Mouse (Mus musculus): ENCODE measurements around the gene Hoxa1. TPM values are rescaled to one million over a fixed set of nuclear protein-coding genes. Genes with fewer than 3 reads are reported as not detected.

The Hoxa1 gene
- 1.00 and 4.1 TPM in 2 replicates for polyA plus RNA-seq (2016; fragmentation: Nextera tagmentation; extraction: Ambion mirVana)

DNA sequence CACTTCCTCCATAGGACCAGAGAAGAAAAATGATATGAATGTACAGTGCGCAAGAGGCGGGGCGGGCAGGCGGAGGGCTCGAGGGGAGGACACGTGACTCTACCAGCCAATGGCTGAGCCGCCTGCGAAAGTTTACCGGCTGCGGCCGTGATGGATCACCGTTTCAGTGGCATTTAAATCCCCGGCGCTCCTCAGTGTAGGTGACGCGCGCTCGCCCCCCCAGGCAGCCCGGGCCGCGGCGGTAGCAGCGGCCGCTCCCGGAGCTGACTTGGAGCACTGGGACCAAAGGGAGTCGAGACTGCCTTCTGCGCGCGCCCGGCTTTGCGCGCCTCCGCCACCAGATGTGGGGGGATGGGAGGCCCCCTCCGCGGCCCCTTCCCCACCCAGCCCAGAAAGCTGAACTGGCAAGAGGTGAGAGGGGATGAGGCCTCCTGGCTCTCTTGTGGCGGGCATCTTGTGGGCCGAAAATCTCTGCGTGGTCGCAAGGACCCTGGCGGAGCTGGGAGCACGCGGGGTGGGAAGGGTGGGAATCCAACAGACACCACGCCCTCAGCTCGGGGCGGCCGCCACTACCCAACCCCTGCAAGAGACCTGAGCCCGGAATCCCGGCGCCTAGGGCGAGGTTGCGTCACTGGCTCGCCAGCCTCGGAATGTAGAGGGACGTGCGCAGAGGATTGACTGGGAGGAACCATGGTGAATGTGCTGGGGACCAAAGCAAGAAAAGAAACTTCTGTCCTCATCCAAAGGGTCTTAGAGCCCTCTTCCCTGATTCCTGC lies at the start of gene Hoxa1:
Hoxa1 (minus strand) TSS at position 42 of the 776 bp plus-strand sequence.
- under 1% methylated on average over 54 of the region's 55 CpGs for WGBS
- Histone ChIP-seq H3K36me3 (no peaks in the 10 kb centered on the region), H3K27me3 (ENCODE audit: insufficient read depth, poor library complexity, severe bottlenecking) (peaks cover 98% of the 10 kb centered on the region), H3K4me1 (peaks cover 42% of the 10 kb centered on the region), H3K9me3 (no peaks in the 10 kb centered on the region), H3K27ac (peak within 1 kb of the TSS; percentile 89), H3K4me3 (peak within 1 kb of the TSS; percentile 89)
- peak; percentile 91 for DNase-seq (ENCODE audit: low spot score)

DNA sequence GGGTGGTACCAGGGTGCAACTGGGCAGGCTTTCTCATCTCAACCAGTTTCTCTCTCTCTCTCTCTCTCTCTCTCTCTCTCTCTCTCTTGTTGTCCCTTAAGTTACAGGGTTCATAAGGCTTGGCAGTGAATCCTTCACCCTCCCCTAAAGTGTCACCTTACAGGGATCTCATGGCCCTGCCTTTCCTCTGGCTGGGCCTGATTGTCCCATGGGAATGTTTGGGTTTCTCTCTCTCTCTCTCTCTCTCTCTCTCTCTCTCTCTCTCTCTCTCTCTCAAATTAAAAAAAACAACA lies 49.5 kb upstream of the Hoxa1 start:
- Histone ChIP-seq H3K4me3 (no peak overlapping the region), H3K9me3 (no peaks in the 10 kb centered on the region), H3K27ac (no peak overlapping the region), H3K36me3 (no peaks in the 10 kb centered on the region), H3K4me1 (peaks cover 44% of the 10 kb centered on the region), H3K27me3 (ENCODE audit: insufficient read depth, poor library complexity, severe bottlenecking) (peaks cover 100% of the 10 kb centered on the region)
- DNase-seq (ENCODE audit: low spot score): no peak

DNA sequence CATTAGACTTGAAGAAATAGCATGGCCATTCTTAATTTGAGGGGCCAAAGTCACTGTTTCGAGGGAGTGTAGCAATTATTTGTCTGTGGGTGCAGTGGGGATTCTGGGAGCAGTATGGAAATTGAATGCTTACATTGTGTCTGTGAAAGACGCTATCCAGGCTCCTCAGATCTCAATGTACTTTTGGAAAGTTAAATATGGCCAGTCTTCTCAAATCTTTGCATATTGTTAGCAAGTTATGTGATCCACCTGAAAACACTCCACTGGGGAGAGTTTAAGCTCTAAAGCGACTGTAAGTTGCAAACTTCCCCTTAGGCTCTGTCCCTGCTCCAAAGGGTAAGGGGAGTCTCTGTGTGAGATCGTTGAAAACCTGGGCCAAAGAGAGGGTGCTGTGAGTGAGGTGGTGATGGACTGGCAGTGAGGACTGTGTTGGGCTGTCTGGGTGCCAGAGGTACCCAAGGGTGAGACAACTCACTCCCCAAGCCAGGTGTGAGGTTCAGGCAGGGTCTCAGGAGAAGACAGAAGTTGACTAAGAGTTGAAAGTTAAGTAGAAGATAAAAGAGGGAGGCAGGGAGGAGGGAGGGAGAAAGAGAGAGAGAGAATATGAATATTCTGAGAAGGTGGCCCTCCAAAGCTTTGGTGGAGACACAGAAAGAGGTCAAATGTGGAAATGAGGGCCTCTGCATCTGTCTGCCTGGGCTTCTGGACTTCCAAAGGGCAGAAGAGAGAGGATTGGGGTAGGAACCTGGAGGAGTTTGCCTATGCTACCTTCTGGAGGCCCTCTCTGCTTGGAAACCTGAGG lies 49.0 kb upstream of the Hoxa1 start:
- H3K4me1 ChIP-seq: peaks cover 42% of the 10 kb centered on the region
- H3K27ac ChIP-seq: no peak overlapping the region
- DNase-seq (ENCODE audit: low spot score): no peak
- no peak overlapping the region for H3K4me3 ChIP-seq
- H3K27me3 ChIP-seq (ENCODE audit: insufficient read depth, poor library complexity, severe bottlenecking): peaks cover 100% of the 10 kb centered on the region
- H3K9me3 ChIP-seq: no peaks in the 10 kb centered on the region
- 4% methylated on average over 4 of the region's 4 CpGs for WGBS
- H3K36me3 ChIP-seq: no peaks in the 10 kb centered on the region

DNA sequence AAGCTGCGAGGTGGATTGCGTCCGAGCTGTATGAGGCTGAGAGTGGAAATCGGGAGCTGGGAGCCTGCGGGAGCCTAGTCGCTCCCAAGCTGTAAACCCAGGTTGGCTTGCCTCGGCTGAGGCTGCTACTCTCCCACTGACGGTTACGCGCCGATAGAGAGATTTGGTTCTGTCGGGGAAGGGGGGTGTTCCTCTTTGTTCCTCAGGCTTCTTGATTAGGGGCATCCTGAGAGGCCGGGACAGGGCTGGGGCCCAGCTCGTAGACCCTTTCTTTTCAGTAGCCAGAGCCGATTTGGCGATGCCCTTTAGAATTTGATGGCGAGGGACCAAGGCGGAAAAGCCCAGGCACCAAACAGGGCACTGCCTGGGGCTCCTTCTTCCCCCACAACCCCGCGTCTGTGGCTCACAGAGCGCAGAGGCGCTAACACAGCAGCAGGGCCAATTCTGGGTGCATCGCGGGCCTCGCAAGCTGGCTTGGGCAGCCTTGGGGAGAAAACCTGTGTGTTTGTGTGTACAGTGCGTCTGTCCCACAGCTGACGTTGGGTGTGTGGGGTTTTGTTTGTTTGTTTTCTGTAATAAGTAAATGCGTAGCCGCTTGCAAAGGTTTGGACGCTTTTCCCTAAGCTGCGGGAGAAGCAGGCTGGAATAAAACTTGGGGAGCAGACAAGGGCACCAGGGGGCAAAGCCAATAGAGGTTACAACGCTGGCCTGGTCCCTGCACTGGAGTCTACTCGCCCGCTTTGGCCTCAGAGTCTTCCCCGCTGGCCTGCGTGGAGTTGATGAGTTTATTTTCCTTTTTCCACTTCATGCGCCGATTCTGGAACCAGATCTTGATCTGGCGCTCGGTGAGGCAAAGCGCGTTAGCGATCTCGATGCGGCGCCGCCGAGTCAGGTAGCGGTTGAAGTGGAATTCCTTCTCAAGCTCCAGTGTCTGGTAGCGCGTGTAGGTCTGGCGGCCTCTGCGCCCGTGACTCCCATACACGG lies 47.8 kb upstream of the Hoxa1 start:
- peak; percentile 75 for DNase-seq (ENCODE audit: low spot score)
- 2% methylated on average over 55 of the region's 55 CpGs for WGBS
- no peaks in the 10 kb centered on the region for H3K36me3 ChIP-seq
- no peaks in the 10 kb centered on the region for H3K9me3 ChIP-seq
- H3K27me3 ChIP-seq (ENCODE audit: insufficient read depth, poor library complexity, severe bottlenecking): peaks cover 100% of the 10 kb centered on the region
- H3K27ac ChIP-seq: no peak overlapping the region; the same call in 1 of the 2 replicates
- H3K4me1 ChIP-seq: peaks cover 33% of the 10 kb centered on the region
- peak overlapping the region; percentile 29; the same call in 1 of the 2 replicates for H3K4me3 ChIP-seq

DNA sequence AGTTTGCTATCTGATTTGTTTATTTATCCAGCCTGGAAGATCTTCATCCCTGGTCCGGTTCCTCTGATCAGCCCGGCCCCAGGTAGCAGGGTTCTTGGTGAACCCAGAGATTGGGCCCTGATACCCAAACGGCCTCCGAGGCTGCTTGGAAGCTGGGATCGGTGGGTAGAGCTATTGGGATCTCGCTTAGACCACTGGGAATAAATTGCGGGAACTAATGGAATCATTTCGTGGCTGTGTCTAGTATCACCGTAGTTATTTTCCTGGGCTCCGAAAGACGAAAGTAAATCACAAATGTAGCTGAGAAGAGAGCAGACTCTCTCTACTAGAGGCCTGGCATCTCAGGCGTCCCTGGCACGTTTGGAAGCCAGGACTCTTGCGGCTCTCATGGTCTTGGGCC lies 47.1 kb upstream of the Hoxa1 start:
- no peak overlapping the region for H3K27ac ChIP-seq
- no peaks in the 10 kb centered on the region for H3K36me3 ChIP-seq
- no peak overlapping the region for H3K4me3 ChIP-seq
- H3K4me1 ChIP-seq: peaks cover 33% of the 10 kb centered on the region
- DNase-seq (ENCODE audit: low spot score): no peak
- 2% methylated on average over 14 of the region's 14 CpGs for WGBS
- no peaks in the 10 kb centered on the region for H3K9me3 ChIP-seq
- peaks cover 100% of the 10 kb centered on the region for H3K27me3 ChIP-seq (ENCODE audit: insufficient read depth, poor library complexity, severe bottlenecking)

DNA sequence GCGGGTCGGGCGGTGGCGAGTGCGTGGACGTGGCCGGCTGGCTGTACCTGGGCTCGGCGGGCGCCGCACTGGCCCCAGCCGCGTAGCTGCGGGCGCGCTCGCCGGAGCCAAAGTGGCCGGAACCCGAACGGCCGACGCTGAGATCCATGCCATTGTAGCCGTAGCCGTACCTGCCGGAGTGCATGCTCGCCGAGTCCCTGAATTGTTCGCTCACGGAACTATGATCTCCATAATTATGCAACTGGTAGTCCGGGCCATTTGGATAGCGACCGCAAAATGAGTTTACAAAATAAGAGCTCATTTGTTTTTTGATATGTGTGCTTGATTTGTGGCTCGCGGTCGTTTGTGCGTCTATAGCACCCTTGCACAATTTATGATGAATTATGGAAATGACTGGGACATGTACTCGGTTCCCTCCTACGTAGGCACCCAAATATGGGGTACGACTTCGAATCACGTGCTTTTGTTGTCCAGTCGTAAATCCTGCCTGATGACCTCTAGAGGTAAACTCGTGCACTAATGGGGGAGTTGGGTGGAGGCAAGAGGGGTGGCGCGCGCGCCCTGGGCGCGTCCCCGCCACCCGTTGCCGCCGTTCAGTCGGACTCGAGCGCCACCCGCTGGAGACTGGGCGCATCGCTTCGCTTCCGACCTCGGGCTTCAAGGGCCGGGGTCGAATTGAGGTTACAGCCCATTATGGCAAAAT lies 46.1 kb upstream of the Hoxa1 start, which contains the start of gene Hoxa5:
Hoxa5 (minus strand) TSS at position 538 of the 703 bp plus-strand sequence.
- Histone ChIP-seq H3K4me1 (peaks cover 33% of the 10 kb centered on the region), H3K4me3 (peak within 1 kb of the TSS; percentile 64), H3K9me3 (no peaks in the 10 kb centered on the region), H3K27me3 (ENCODE audit: insufficient read depth, poor library complexity, severe bottlenecking) (peaks cover 100% of the 10 kb centered on the region), H3K27ac (peak within 1 kb of the TSS; percentile 74), H3K36me3 (no peaks in the 10 kb centered on the region)
- DNase-seq (ENCODE audit: low spot score): no peak
- under 1% methylated on average over 65 of the region's 65 CpGs for WGBS

DNA sequence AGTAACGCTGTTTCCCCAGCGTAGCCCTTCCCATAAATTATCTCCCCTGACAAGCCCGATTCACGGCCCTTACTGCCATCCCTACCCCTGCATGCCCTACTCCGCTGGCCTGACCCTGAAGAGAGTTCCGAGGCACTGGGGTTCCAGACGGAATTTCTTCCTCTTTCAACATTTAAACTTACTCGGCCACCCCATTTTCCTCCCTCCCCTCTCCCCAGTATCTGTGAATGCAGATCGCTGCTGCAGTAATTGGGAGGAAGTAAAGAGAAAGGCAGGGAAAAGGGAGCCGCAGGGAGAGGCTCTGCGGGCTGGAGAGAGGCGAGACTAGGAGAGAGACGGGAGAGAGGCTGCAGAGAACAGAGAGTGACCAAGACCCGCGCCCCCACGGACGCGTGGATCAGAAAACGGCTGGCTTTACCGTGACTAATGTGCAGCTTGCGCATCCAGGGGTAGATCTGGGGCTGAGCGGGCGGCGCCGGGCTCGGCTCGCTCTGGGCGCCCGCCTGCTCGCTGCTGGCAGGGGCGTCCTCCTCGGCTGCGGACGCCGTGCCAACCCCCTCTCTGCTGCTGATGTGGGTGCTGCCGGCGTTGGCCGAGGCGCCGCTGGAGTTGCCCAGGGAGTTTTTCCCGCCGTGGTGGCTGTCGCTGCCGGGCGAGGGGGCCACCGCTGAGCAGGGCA lies 45.4 kb upstream of the Hoxa1 start:
- H3K4me1 ChIP-seq: peaks cover 29% of the 10 kb centered on the region
- DNase-seq (ENCODE audit: low spot score): no peak
- peak overlapping the region; percentile 74 for H3K27ac ChIP-seq
- peaks cover 100% of the 10 kb centered on the region for H3K27me3 ChIP-seq (ENCODE audit: insufficient read depth, poor library complexity, severe bottlenecking)
- H3K9me3 ChIP-seq: no peaks in the 10 kb centered on the region
- H3K36me3 ChIP-seq: no peaks in the 10 kb centered on the region
- peak overlapping the region; percentile 64 for H3K4me3 ChIP-seq
- WGBS: under 1% methylated on average over 46 of the region's 46 CpGs

DNA sequence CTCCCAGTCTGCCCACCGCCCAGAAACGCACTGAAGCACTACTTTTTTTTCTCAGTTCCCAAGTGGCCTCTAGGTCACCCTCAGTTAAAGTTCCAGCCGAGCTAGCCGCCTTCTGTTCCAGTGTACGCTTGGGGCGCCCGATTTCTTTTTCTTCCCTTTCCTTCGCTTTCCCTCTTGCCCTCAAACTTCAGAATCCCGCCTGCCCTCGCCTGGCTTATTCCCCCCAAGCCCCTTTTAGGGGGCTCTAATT lies 44.9 kb upstream of the Hoxa1 start:
- peaks cover 100% of the 10 kb centered on the region for H3K27me3 ChIP-seq (ENCODE audit: insufficient read depth, poor library complexity, severe bottlenecking)
- H3K27ac ChIP-seq: peak overlapping the region; percentile 74
- H3K4me3 ChIP-seq: peak overlapping the region; percentile 64

DNA sequence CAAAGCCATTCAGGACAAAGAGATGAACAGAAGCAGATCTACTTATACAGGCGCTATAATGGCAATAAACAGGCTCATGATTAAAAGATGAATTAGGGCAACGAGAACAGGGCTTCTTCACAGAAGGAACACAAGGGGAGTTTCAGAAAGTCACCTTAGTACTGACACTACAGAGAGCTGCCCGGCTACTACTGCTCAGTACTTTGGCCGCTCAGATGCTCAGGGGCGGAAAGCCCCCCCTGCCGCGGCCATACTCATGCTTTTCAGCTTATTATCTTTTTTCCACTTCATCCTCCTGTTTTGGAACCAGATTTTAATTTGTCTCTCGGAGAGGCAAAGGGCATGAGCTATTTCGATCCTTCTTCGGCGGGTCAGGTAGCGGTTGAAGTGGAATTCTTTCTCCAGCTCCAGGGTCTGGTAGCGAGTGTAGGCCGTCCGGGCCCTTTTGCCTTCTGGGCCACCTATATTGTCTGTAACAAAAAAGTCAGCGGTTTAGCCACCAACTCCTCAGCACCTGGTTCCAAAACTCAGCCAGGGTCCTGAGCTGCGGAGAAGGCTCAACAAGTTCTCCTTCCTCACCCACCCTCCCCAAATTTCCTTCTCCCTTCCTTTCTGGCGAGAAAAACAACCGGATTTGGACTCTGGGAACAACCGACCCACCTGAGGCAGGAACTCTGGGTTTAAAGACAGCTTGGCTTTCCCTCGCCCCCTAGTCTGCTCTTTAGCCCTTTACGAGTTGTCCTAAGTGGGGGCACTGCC lies 44.4 kb upstream of the Hoxa1 start:
- Histone ChIP-seq H3K36me3 (no peaks in the 10 kb centered on the region), H3K9me3 (no peaks in the 10 kb centered on the region), H3K4me3 (peak overlapping the region; percentile 64), H3K4me1 (peaks cover 22% of the 10 kb centered on the region), H3K27me3 (ENCODE audit: insufficient read depth, poor library complexity, severe bottlenecking) (peaks cover 100% of the 10 kb centered on the region), H3K27ac (peak overlapping the region; percentile 74)
- WGBS: 2% methylated on average over 22 of the region's 22 CpGs
- DNase-seq (ENCODE audit: low spot score): no peak

More for the DNA sequence above, 44.9 kb upstream of the Hoxa1 start:
- WGBS: 0% methylated on average over 10 of the region's 10 CpGs
- peaks cover 24% of the 10 kb centered on the region for H3K4me1 ChIP-seq
- no peaks in the 10 kb centered on the region for H3K9me3 ChIP-seq
- no peak for DNase-seq (ENCODE audit: low spot score)
- H3K36me3 ChIP-seq: no peaks in the 10 kb centered on the region

DNA sequence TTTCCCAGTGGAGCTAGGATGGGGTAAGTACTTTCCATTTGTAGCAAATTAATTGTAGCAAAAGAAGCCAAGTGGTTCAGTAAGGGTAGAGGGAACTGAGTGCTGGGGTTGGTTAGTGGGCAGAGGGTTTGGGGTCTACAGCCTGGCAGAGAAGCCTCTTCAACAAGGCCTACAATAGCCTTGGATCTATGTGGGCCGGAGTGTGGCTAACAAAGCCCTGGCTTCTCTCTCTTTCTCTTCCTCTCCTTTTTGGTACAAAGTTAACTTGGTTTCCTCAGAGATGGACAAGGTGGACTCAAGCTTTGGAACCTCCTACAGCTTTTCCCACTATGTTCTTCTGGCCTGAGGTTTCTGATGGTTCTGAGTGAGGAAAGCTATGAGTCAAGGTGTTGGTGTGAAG lies 43.2 kb upstream of the Hoxa1 start:
- Histone ChIP-seq H3K27me3 (ENCODE audit: insufficient read depth, poor library complexity, severe bottlenecking) (peaks cover 100% of the 10 kb centered on the region), H3K4me3 (no peak overlapping the region)

DNA sequence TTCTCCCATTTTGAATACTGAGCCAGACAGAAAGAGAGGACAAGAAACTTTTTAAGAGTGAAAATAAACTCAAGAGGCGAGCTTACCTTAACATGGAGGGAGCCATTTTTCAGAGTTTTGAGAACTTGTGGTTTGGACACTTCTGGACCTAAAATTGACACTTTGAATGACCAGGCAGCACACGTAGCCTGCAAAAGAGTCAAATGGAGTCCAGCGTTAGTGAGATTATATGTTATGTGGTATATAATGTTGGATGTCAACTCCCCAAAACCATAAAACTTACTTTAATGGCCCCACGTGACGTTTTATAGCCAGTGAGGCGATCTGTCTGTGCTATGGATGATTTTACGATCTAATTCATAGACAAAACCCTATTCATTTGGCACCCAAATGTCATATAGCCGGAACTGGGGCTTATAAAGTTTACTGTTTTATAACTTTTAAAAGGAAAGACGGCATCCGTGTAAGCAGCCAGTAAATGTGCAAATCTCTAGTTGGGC lies 42.7 kb upstream of the Hoxa1 start:
- no peak for DNase-seq (ENCODE audit: low spot score)
- no peak overlapping the region; the same call in 1 of the 2 replicates for H3K27ac ChIP-seq
- H3K4me1 ChIP-seq: peaks cover 20% of the 10 kb centered on the region
- H3K4me3 ChIP-seq: no peak overlapping the region
- no peaks in the 10 kb centered on the region for H3K36me3 ChIP-seq
- 11% methylated on average over 10 of the region's 10 CpGs for WGBS
- H3K9me3 ChIP-seq: no peaks in the 10 kb centered on the region
- peaks cover 100% of the 10 kb centered on the region for H3K27me3 ChIP-seq (ENCODE audit: insufficient read depth, poor library complexity, severe bottlenecking)

More for the DNA sequence above, 43.2 kb upstream of the Hoxa1 start:
- no peak for DNase-seq (ENCODE audit: low spot score)
- Histone ChIP-seq H3K27ac (no peak overlapping the region), H3K36me3 (no peaks in the 10 kb centered on the region), H3K4me1 (peaks cover 22% of the 10 kb centered on the region), H3K9me3 (no peaks in the 10 kb centered on the region)
- WGBS: 38% methylated on average over 1 of the region's 1 CpGs

Measured in heart, embryonic 10.5 days (tissue).